Mouse (Mus musculus): ENCODE measurements at regions not wholly inside any gene's neighbourhood (a gene's known extent, or its start where the extent isn't known, plus 50 kb on each side); places are given as distances from the start of the nearest gene placed in this dataset.

GRCm38 (mm10) chr4:84067931-84068575 is 542.7 kb downstream of the Ccdc171 start:
- TF ChIP-seq CTCF (IDR thresholded peaks at IDR 0.05; ENCODE audit: low read depth) (no peak), EP300 (IDR thresholded peaks at IDR 0.05; ENCODE audit: low read depth) (no peak)

Measured in liver, postnatal 0 days (tissue).